Mouse (Mus musculus) hindbrain, embryonic 15.5 days (tissue): ENCODE measurements around the gene Eif4b. TPM values are rescaled to one million over a fixed set of nuclear protein-coding genes. Genes with fewer than 3 reads are reported as not detected.
A peak's percentile ranks its signal among the peaks of the same experiment; 100 is the strongest.

Experiments used
- ATAC-seq: fragments of 200-750 bp; cut with Nextera tagmentation; 2 replicates; pipeline ENCODE4 v1.8.0; 2017; ENCODE audit warnings: low read depth, moderate number of reproducible peaks, moderate TSS enrichment; ENCODE audit not compliant: low FRiP score
- H3K27ac ChIP-seq: fragments of 300-500 bp; sonication (generic); replicated peaks from 2 replicates; pipeline ENCODE4 v1.5.1; 2015; ENCODE audit warnings: mild to moderate bottlenecking, inconsistent platforms
- H3K27me3 ChIP-seq: fragments of 300-500 bp; sonication (generic); 2 replicates; pipeline ENCODE4 v1.6.1; 2015; ENCODE audit warnings: control low read depth, inconsistent platforms
- H3K36me3 ChIP-seq: fragments of 300-500 bp; sonication (generic); 2 replicates; pipeline ENCODE4 v1.6.1; 2015; ENCODE audit warnings: control low read depth, inconsistent platforms
- H3K4me1 ChIP-seq: fragments of 300-500 bp; sonication (generic); replicated peaks from 2 replicates; pipeline ENCODE4 v1.6.1; 2015; ENCODE audit warnings: control low read depth, inconsistent platforms
- H3K4me2 ChIP-seq: fragments of 300-500 bp; sonication (generic); 2 replicates; pipeline ENCODE4 v1.6.1; 2015; ENCODE audit warnings: moderate library complexity, mild to moderate bottlenecking, inconsistent platforms
- H3K4me3 ChIP-seq: fragments of 300-500 bp; sonication (generic); 2 replicates; pipeline ENCODE4 v1.5.1; 2015; ENCODE audit warnings: mild to moderate bottlenecking, inconsistent platforms
- H3K9ac ChIP-seq: fragments of 300-500 bp; sonication (generic); 2 replicates; pipeline ENCODE4 v1.6.1; 2015; ENCODE audit warnings: inconsistent platforms
- H3K9me3 ChIP-seq: fragments of 300-500 bp; sonication (generic); 2 replicates; pipeline ENCODE4 v1.6.1; 2016; ENCODE audit warnings: control low read depth, inconsistent platforms
- WGBS: fragments of 180-500 bp; shearing (Covaris S2); methylation state at CpG from one replicate; pipeline ENCODE4 v1.1.7; 2015; 5-methylcytosine and 5-hydroxymethylcytosine counted together
- polyA plus RNA-seq: library from polyadenylated mRNA; unstranded; fragments of >200 nt; fragmentation: Nextera tagmentation; extraction: Ambion mirVana; gene quantifications from 2 replicates; pipeline ENCODE4 v1.2.1, GENCODE M21; 2015

Eif4b gene
- polyA plus RNA-seq, 1 experiment from 2014 or later, result 77.1 TPM

DNA sequence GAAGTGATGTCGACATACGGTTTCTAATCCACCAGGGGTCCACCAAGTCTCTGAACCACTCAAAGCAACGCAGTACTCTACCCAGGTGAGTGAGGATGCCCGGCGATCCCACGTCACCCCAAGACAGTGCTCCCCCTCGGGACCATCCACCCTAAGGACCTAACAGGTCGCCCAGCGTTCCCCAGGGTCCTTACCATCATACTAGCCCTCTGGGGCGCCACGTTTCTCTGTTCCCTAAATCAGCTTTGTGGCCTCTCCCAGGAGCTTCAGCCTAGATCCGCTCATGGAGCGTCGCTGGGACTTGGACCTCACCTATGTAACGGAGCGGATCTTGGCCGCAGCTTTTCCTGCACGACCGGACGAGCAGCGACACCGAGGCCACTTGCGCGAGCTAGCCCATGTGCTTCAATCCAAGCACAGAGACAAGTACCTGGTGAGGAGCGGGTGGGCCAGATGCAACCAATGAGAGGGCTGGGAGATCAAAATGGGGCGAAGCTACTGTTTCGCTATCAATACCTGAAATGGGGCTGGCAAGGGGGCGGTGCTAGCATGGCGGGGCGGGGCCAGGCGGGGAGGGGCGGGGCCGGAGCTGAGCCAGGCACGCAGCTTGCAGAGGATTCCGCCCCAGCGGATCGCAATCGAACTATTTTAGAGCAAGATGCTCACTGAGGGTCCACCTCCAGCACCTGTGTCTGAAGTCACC, 33.3 kb downstream of the Eif4b start:
- Histone ChIP-seq H3K27ac (no peak overlapping the region), H3K9ac (0 out of 2 replicates have a peak overlapping the region, but pooled peaks have one; percentile 5), H3K36me3 (no peaks in the 10 kb centered on the region), H3K9me3 (no peaks in the 10 kb centered on the region), H3K27me3 (peaks cover 23% of the 10 kb centered on the region), H3K4me1 (peaks cover 58% of the 10 kb centered on the region), H3K4me3 (peak overlapping the region; percentile 34), H3K4me2 (peak overlapping the region; percentile 58)
- ATAC-seq, result peak; percentile 12
- WGBS, result 10% methylated on average over 38 of the region's 38 CpGs

GRCm38 (mm10) chr15:102107689-102108573, 34.4 kb downstream of the Eif4b start:
- 0 out of 2 replicates have a peak overlapping the region, but pooled peaks have one; percentile 34 for H3K4me3 ChIP-seq
- H3K27ac ChIP-seq, result no peak overlapping the region
- H3K36me3 ChIP-seq, result no peaks in the 10 kb centered on the region
- H3K9ac ChIP-seq, result no peak overlapping the region
- 32% methylated on average over 13 of the region's 13 CpGs for WGBS
- peak overlapping the region; percentile 58 for H3K4me2 ChIP-seq
- H3K27me3 ChIP-seq, result peaks cover 23% of the 10 kb centered on the region
- no peak for ATAC-seq
- H3K9me3 ChIP-seq, result no peaks in the 10 kb centered on the region
- peaks cover 48% of the 10 kb centered on the region for H3K4me1 ChIP-seq

DNA sequence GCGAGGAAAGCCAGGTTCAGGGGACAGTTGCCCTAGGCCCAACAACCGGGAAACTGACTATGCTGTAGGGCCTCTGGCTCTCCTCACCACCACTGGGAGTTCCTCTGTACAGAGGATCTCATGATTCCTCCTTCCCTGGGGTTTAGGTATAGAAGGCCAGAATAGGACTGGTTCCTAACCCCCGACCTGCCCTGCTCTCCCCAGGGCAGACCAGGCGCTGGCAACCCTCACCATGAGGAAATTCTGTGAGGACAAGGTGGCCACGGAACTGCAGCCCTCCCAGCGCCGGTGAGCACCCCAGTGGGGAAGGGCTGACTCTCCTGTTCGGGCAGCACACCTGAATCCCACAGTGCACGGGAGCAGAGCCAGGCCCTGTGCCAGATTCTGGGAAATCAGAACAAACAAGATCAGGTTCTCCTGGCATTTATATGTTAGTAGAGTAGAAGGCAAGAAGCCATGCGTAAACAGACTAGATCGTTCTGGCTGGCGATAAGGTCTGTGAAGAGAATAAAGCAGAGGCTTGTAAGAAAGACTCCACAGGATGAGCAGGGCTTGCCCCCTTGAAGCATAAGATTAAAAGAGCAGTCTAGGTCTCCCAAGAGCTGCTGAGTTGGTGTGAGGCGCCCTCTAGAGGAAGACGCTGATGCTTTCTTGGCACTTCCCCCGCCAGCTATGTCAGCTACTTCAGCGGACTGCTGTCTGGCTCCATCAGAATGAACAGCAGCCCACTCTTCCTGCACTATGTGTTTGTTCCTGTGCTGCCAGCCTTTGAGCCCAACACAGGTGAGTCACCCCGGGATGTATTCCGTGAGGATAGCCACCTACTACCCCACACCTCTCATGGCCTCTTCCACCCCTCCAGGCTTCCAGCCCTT, 35.3 kb downstream of the Eif4b start:
- Histone ChIP-seq H3K27me3 (peaks cover 23% of the 10 kb centered on the region), H3K9me3 (no peaks in the 10 kb centered on the region), H3K9ac (no peak overlapping the region), H3K4me2 (no peak overlapping the region), H3K36me3 (no peaks in the 10 kb centered on the region), H3K4me3 (no peak overlapping the region), H3K4me1 (peaks cover 38% of the 10 kb centered on the region), H3K27ac (no peak overlapping the region)
- ATAC-seq, result no peak
- 52% methylated on average over 18 of the region's 18 CpGs for WGBS

GRCm38 (mm10) chr15:102110271-102110670, 36.7 kb downstream of the Eif4b start:
- Histone ChIP-seq H3K9ac (no peak overlapping the region), H3K4me2 (no peak overlapping the region), H3K4me3 (no peak overlapping the region), H3K36me3 (no peaks in the 10 kb centered on the region), H3K27ac (no peak overlapping the region), H3K9me3 (no peaks in the 10 kb centered on the region), H3K27me3 (peaks cover 21% of the 10 kb centered on the region), H3K4me1 (peaks cover 32% of the 10 kb centered on the region)
- 95% methylated on average over 7 of the region's 7 CpGs for WGBS
- no peak for ATAC-seq

DNA sequence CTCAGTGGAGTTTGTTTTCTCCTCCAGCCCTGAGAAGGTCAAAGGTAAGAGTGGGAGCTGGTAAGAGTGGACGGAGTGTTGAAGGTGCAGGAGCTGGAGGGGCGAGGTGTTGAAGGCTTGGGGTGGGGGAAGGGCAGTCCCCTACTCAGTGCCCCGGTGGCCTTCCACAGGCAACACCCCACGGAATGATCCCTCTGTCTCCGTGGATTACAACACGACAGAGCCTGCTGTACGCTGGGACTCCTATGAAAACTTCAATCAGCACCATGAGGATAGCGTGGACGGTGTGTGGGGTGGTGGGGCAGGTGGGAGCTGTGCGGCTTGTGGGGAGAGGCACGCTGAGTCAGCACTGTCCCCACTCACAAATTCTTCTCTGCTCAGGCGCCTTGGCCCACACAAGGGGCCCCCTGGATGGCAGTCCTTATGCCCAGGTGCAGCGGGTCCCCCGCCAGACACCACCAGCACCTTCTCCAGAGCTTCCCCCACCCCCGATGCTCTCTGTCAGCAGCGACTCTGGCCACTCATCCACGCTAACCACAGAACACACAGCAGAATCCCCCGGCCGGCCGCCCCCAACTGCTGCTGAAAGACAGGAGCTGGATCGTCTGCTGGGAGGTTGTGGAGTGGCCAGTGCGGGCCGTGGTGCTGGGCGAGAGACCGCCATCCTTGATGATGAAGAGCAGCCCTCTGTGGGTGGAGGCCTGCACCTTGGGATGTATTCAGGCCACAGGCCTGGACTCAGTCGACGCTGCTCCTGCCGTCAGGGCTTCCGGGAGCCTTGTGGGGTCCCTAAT, 37.3 kb downstream of the Eif4b start:
- Histone ChIP-seq H3K36me3 (peaks cover 3% of the 10 kb centered on the region; the same call in 1 of the 2 replicates), H3K9ac (no peak overlapping the region), H3K27ac (no peak overlapping the region), H3K4me2 (no peak overlapping the region), H3K27me3 (peaks cover 16% of the 10 kb centered on the region), H3K9me3 (no peaks in the 10 kb centered on the region), H3K4me1 (peaks cover 35% of the 10 kb centered on the region), H3K4me3 (no peak overlapping the region)
- ATAC-seq, result no peak
- WGBS, result 79% methylated on average over 29 of the region's 29 CpGs

GRCm38 (mm10) chr15:102111495-102111829, 37.9 kb downstream of the Eif4b start:
- ATAC-seq, result no peak
- WGBS, result 75% methylated on average over 11 of the region's 11 CpGs
- Histone ChIP-seq H3K9me3 (no peaks in the 10 kb centered on the region), H3K4me3 (no peak overlapping the region), H3K4me1 (peaks cover 35% of the 10 kb centered on the region), H3K9ac (no peak overlapping the region), H3K27me3 (peaks cover 10% of the 10 kb centered on the region), H3K27ac (no peak overlapping the region), H3K4me2 (no peak overlapping the region), H3K36me3 (peaks cover 7% of the 10 kb centered on the region; the same call in 1 of the 2 replicates)

DNA sequence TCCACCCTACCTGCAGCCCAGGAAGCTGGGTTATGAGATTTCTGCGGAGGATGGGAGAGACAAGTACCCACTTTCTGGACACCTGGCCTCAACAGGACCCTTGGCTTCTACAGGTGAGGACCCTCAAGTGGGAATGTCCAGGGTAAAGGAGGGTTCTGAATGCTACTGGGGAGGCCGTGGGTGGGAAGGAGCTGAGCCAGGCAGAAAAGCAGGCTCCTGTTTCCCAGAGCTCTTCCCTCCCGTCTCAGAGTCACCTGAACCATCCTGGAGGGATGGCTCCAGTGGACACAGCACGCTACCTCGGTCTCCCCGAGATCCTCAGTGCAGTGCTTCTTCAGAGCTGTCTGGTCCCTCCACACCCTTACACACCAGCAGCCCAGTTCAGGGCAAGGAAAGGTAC, 38.6 kb downstream of the Eif4b start:
- peaks cover 6% of the 10 kb centered on the region; the same call in 1 of the 2 replicates for H3K27me3 ChIP-seq
- no peak overlapping the region for H3K4me3 ChIP-seq
- WGBS, result 93% methylated on average over 6 of the region's 6 CpGs
- peaks cover 13% of the 10 kb centered on the region for H3K36me3 ChIP-seq
- no peak overlapping the region for H3K9ac ChIP-seq
- no peak overlapping the region for H3K27ac ChIP-seq
- peaks cover 35% of the 10 kb centered on the region for H3K4me1 ChIP-seq
- H3K4me2 ChIP-seq, result no peak overlapping the region
- no peaks in the 10 kb centered on the region for H3K9me3 ChIP-seq
- no peak for ATAC-seq

GRCm38 (mm10) chr15:102112827-102113226, 39.3 kb downstream of the Eif4b start:
- H3K27me3 ChIP-seq, result peaks cover under 1% of the 10 kb centered on the region; the same call in 1 of the 2 replicates
- no peak overlapping the region for H3K4me3 ChIP-seq
- no peak for ATAC-seq

GRCm38 (mm10) chr15:102113674-102114073, 40.1 kb downstream of the Eif4b start:
- 87% methylated on average over 4 of the region's 4 CpGs for WGBS
- no peak overlapping the region for H3K27ac ChIP-seq
- H3K4me2 ChIP-seq, result no peak overlapping the region
- H3K9me3 ChIP-seq, result no peaks in the 10 kb centered on the region
- peaks cover 41% of the 10 kb centered on the region for H3K4me1 ChIP-seq
- no peak for ATAC-seq
- no peak overlapping the region for H3K9ac ChIP-seq
- H3K4me3 ChIP-seq, result no peak overlapping the region
- no peaks in the 10 kb centered on the region for H3K27me3 ChIP-seq
- peaks cover 22% of the 10 kb centered on the region for H3K36me3 ChIP-seq

More at GRCm38 (mm10) chr15:102112827-102113226, 39.3 kb downstream of the Eif4b start:
- Histone ChIP-seq H3K9me3 (no peaks in the 10 kb centered on the region), H3K36me3 (peaks cover 17% of the 10 kb centered on the region), H3K4me2 (no peak overlapping the region), H3K27ac (no peak overlapping the region), H3K4me1 (peaks cover 35% of the 10 kb centered on the region), H3K9ac (no peak overlapping the region)
- WGBS, result 83% methylated on average over 8 of the region's 8 CpGs

DNA sequence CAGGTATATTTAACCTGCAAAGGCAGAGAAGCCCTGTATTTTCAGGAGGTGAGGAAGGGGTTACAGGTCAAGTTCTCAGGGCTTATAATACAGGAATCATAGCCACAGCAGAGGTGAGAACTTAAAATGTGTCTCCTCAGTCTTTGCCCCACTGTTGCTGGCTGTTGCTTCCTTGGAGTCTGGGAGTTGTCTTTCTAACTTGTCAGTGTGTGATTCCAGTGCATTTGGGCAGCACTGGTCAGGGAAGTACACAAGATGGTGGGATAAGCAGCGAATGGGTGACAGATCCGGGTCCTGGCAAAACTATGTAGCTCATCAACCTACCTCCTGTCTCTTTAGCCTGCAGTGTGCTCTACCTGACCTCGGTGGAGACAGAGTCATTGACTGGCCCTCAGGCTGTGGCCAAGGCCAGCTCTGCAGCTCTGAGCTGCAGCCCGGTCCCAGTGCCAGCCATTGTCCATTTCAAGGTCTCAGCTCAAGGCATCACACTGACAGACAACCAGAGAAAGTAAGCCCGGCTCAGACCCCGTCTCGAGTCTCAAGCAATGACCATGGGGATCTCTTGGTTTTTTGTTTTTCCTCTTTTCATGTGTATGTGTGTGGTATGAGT, 41.2 kb downstream of the Eif4b start:
- WGBS, result 92% methylated on average over 7 of the region's 7 CpGs
- no peak overlapping the region for H3K9ac ChIP-seq
- peaks cover 32% of the 10 kb centered on the region for H3K36me3 ChIP-seq
- H3K4me3 ChIP-seq, result no peak overlapping the region
- no peak overlapping the region for H3K4me2 ChIP-seq
- no peak overlapping the region for H3K27ac ChIP-seq
- ATAC-seq, result no peak
- H3K4me1 ChIP-seq, result peaks cover 37% of the 10 kb centered on the region
- H3K27me3 ChIP-seq, result no peaks in the 10 kb centered on the region
- H3K9me3 ChIP-seq, result no peaks in the 10 kb centered on the region
